Mouse (Mus musculus) liver, embryonic 14.5 days (tissue): Measurements from ENCODE around the gene Lrrc8a.

ENCODE experiments used
- CTCF ChIP-seq: IDR thresholded peaks from 2 replicates; pipeline ENCODE4 v1.5.1; 2016; ENCODE audit warnings: antibody characterized with exemption, low read depth, control low read depth
- EP300 ChIP-seq: IDR thresholded peaks from 2 replicates; pipeline ENCODE4 v1.6.1; 2016; ENCODE audit warnings: antibody characterized with exemption, low read depth

DNA sequence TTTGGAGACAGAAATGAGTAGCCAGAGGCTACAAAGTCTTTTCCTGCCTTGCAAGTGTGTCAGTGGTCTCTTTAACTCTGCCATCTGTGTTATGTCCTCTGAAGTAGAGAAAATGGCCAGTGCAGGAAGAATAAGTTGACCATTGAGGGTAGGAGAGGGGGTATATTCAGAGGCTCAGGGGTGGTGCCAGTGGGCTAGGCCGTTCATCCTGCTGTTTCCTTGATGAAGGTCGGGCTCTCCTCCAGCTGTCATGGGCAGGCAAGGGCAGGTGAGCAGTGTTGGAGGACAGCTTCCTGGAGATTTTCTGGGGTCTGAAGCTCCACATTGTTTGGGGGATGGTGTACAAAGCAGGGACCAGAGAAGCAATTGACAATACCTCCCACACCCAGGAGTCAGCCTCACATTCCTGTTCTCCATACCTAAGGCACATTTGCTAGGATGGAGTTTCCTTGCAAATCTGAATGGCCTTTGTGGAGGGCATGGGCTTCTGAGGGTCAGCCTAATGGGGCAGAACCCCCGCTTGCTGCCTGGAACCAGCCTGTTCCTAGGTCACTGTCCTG, 1.5 kb downstream of the Lrrc8a start:
- TF ChIP-seq CTCF, result no peak
- TF ChIP-seq EP300, result no peak
